Mouse (Mus musculus): ENCODE results near the gene Cdhr5. TPM values are rescaled to one million over a fixed set of nuclear protein-coding genes. Genes with fewer than 3 reads are reported as not detected.

The Cdhr5 gene
- total and polyA plus RNA-seq, 2 experiments from 2014 or later, result not detected

- H3K4me3 ChIP-seq (ENCODE audit: low read depth, low read length), result no peak overlapping the region
- H3K4me1 ChIP-seq (ENCODE audit: control insufficient read depth, insufficient read depth), result no peaks in the 10 kb centered on the region
- DNase-seq (ENCODE audit: low spot score) (no peak), ATAC-seq (ENCODE audit: insufficient read depth, low read depth) (no peak)
- H3K9ac ChIP-seq (replicated peaks; ENCODE audit: low read depth, low read length), result no peak overlapping the region
- peaks cover 18% of the 10 kb centered on the region; the same call in 1 of the 2 replicates for H3K27me3 ChIP-seq (ENCODE audit: control insufficient read depth, insufficient read depth, low read length)
- TF ChIP-seq CTCF (IDR thresholded peaks at IDR 0.05; ENCODE audit: low read depth) (no peak), EP300 (IDR thresholded peaks at IDR 0.05; ENCODE audit: low read depth) (no peak)
- no peaks in the 10 kb centered on the region for H3K36me3 ChIP-seq (replicated peaks; ENCODE audit: control insufficient read depth, insufficient read depth, low read length)
- no peaks in the 10 kb centered on the region for H3K9me3 ChIP-seq (replicated peaks; ENCODE audit: control insufficient read depth, low read length)
- no peak overlapping the region for H3K4me2 ChIP-seq (ENCODE audit: low read depth, low read length)
- H3K27ac ChIP-seq (ENCODE audit: low read depth), result no peak overlapping the region
- 81% methylated on average over 9 of the region's 9 CpGs for WGBS
Observed at GRCm38 (mm10) chr7:141275356-141275755, 1.2 kb downstream of the Cdhr5 start.

GRCm38 (mm10) chr7:141270631-141271030 lies 6.0 kb downstream of the Cdhr5 start:
- no peak overlapping the region for H3K9ac ChIP-seq (replicated peaks; ENCODE audit: low read depth, low read length)
- no peak for ATAC-seq (ENCODE audit: insufficient read depth, low read depth)
- H3K4me2 ChIP-seq (ENCODE audit: low read depth, low read length), result no peak overlapping the region
- TF ChIP-seq CTCF (IDR thresholded peaks at IDR 0.05; ENCODE audit: low read depth), result no peak
- no peak for TF ChIP-seq EP300 (IDR thresholded peaks at IDR 0.05; ENCODE audit: low read depth)
- no peaks in the 10 kb centered on the region for H3K27me3 ChIP-seq (ENCODE audit: control insufficient read depth, insufficient read depth, low read length)
- H3K4me1 ChIP-seq (ENCODE audit: control insufficient read depth, insufficient read depth), result peaks cover 4% of the 10 kb centered on the region; the same call in 1 of the 2 replicates
- 85% methylated on average over 3 of the region's 3 CpGs for WGBS
- DNase-seq (ENCODE audit: low spot score), result no peak
- H3K4me3 ChIP-seq (ENCODE audit: low read depth, low read length), result no peak overlapping the region
- no peak overlapping the region for H3K27ac ChIP-seq (ENCODE audit: low read depth)
- H3K9me3 ChIP-seq (replicated peaks; ENCODE audit: control insufficient read depth, low read length), result no peaks in the 10 kb centered on the region
- no peaks in the 10 kb centered on the region for H3K36me3 ChIP-seq (replicated peaks; ENCODE audit: control insufficient read depth, insufficient read depth, low read length)

- TF ChIP-seq CTCF (IDR thresholded peaks at IDR 0.05; ENCODE audit: low read depth), result no peak
- TF ChIP-seq EP300 (IDR thresholded peaks at IDR 0.05; ENCODE audit: low read depth), result no peak
- H3K9ac ChIP-seq (replicated peaks; ENCODE audit: low read depth, low read length), result no peak overlapping the region
- no peaks in the 10 kb centered on the region for H3K36me3 ChIP-seq (replicated peaks; ENCODE audit: control insufficient read depth, insufficient read depth, low read length)
- no peak overlapping the region for H3K4me3 ChIP-seq (ENCODE audit: low read depth, low read length)
- H3K27me3 ChIP-seq (ENCODE audit: control insufficient read depth, insufficient read depth, low read length), result no peaks in the 10 kb centered on the region
- peaks cover 9% of the 10 kb centered on the region for H3K4me1 ChIP-seq (ENCODE audit: control insufficient read depth, insufficient read depth)
- no peak for DNase-seq (ENCODE audit: low spot score)
- no peaks in the 10 kb centered on the region for H3K9me3 ChIP-seq (replicated peaks; ENCODE audit: control insufficient read depth, low read length)
- peak overlapping the region; percentile 41 for H3K4me2 ChIP-seq (ENCODE audit: low read depth, low read length)
- ATAC-seq (ENCODE audit: insufficient read depth, low read depth), result no peak
- WGBS, result 62% methylated on average over 14 of the region's 14 CpGs
- H3K27ac ChIP-seq (ENCODE audit: low read depth), result no peak overlapping the region
Observed at GRCm38 (mm10) chr7:141269273-141269545, 7.4 kb downstream of the Cdhr5 start.

GRCm38 (mm10) chr7:141268466-141269272 lies 7.9 kb downstream of the Cdhr5 start:
- Histone ChIP-seq H3K4me3 (ENCODE audit: low read depth, low read length) (no peak overlapping the region), H3K36me3 (replicated peaks; ENCODE audit: control insufficient read depth, insufficient read depth, low read length) (peaks cover 5% of the 10 kb centered on the region; the same call in 1 of the 2 replicates), H3K27me3 (ENCODE audit: control insufficient read depth, insufficient read depth, low read length) (no peaks in the 10 kb centered on the region), H3K4me2 (ENCODE audit: low read depth, low read length) (peak overlapping the region; percentile 41), H3K27ac (ENCODE audit: low read depth) (no peak overlapping the region), H3K9me3 (replicated peaks; ENCODE audit: control insufficient read depth, low read length) (no peaks in the 10 kb centered on the region), H3K9ac (replicated peaks; ENCODE audit: low read depth, low read length) (no peak overlapping the region), H3K4me1 (ENCODE audit: control insufficient read depth, insufficient read depth) (peaks cover 9% of the 10 kb centered on the region)
- 56% methylated on average over 24 of the region's 24 CpGs for WGBS
- DNase-seq (ENCODE audit: low spot score), result no peak
- ATAC-seq (ENCODE audit: insufficient read depth, low read depth), result no peak
- no peak for TF ChIP-seq EP300 (IDR thresholded peaks at IDR 0.05; ENCODE audit: low read depth)
- no peak for TF ChIP-seq CTCF (IDR thresholded peaks at IDR 0.05; ENCODE audit: low read depth)

GRCm38 (mm10) chr7:141265739-141266561 lies 10.6 kb downstream of the Cdhr5 start, which contains the start of gene Irf7:
Gene Irf7 (minus strand): TSS chr7:141266481.
- TF ChIP-seq CTCF (IDR thresholded peaks at IDR 0.05; ENCODE audit: low read depth) (no peak), EP300 (IDR thresholded peaks at IDR 0.05; ENCODE audit: low read depth) (no peak)
- Histone ChIP-seq H3K9ac (replicated peaks; ENCODE audit: low read depth, low read length) (peak within 1 kb of the TSS; percentile 64), H3K9me3 (replicated peaks; ENCODE audit: control insufficient read depth, low read length) (no peaks in the 10 kb centered on the region), H3K4me2 (ENCODE audit: low read depth, low read length) (peak within 1 kb of the TSS; percentile 63), H3K27ac (ENCODE audit: low read depth) (peak within 1 kb of the TSS; percentile 46; the same call in 1 of the 2 replicates), H3K4me1 (ENCODE audit: control insufficient read depth, insufficient read depth) (peaks cover 9% of the 10 kb centered on the region), H3K27me3 (ENCODE audit: control insufficient read depth, insufficient read depth, low read length) (no peaks in the 10 kb centered on the region), H3K36me3 (replicated peaks; ENCODE audit: control insufficient read depth, insufficient read depth, low read length) (peaks cover 32% of the 10 kb centered on the region), H3K4me3 (ENCODE audit: low read depth, low read length) (peak within 1 kb of the TSS; percentile 67)
- DNase-seq (ENCODE audit: low spot score) (peak; percentile 77), ATAC-seq (ENCODE audit: insufficient read depth, low read depth) (peak; percentile 79)
- 5% methylated on average over 25 of the region's 25 CpGs for WGBS

All from heart, postnatal 0 days (tissue).